Mouse (Mus musculus) embryonic facial prominence, embryonic 11.5 days (tissue): ENCODE data around the gene Chrnb2. TPM values are rescaled to one million over a fixed set of nuclear protein-coding genes. Genes with fewer than 3 reads are reported as not detected.

Experiments
- ATAC-seq: fragments of 200-750 bp; cut with Nextera tagmentation; replicated peaks from 2 replicates; pipeline ENCODE4 v1.8.0; 2017; ENCODE audit warnings: low read depth; ENCODE audit not compliant: insufficient number of reproducible peaks, low FRiP score, low TSS enrichment
- DNase-seq: peaks from one replicate; pipeline ENCODE4 v3.0.0-alpha.2; 2015; ENCODE audit warnings: low spot score
- H3K27ac ChIP-seq: fragments of 300-500 bp; sonication (generic); replicated peaks from 2 replicates; pipeline ENCODE4 v1.5.1; 2014; ENCODE audit warnings: mild to moderate bottlenecking, low read depth, low read length, control low read depth
- H3K27me3 ChIP-seq: fragments of 300-500 bp; sonication (generic); 2 replicates; pipeline ENCODE4 v1.6.1; 2014; ENCODE audit warnings: mild to moderate bottlenecking, low read length, moderate library complexity, mixed read lengths; ENCODE audit not compliant: control insufficient read depth, insufficient read depth
- H3K36me3 ChIP-seq: fragments of 300-500 bp; sonication (generic); replicated peaks from 2 replicates; pipeline ENCODE4 v1.6.1; 2014; ENCODE audit warnings: low read depth, mild to moderate bottlenecking, low read length, moderate library complexity, mixed read lengths; ENCODE audit not compliant: control insufficient read depth, insufficient read depth
- H3K4me1 ChIP-seq: fragments of 300-500 bp; sonication (generic); 2 replicates; pipeline ENCODE4 v1.6.1; 2014; ENCODE audit warnings: low read length, mixed read lengths; ENCODE audit not compliant: control insufficient read depth, insufficient read depth
- H3K4me2 ChIP-seq: fragments of 300-500 bp; sonication (generic); 2 replicates; pipeline ENCODE4 v1.6.1; 2014; ENCODE audit warnings: low read depth, mild to moderate bottlenecking, control low read depth, low read length, moderate library complexity
- H3K4me3 ChIP-seq: fragments of 300-500 bp; sonication (generic); 2 replicates; pipeline ENCODE4 v1.5.1; 2014; ENCODE audit warnings: low read depth, low read length, control low read depth
- H3K9ac ChIP-seq: fragments of 300-500 bp; sonication (generic); replicated peaks from 2 replicates; pipeline ENCODE4 v1.6.1; 2014; ENCODE audit warnings: mild to moderate bottlenecking, control low read depth, low read length
- H3K9me3 ChIP-seq: fragments of 300-500 bp; sonication (generic); replicated peaks from 2 replicates; pipeline ENCODE4 v1.6.1; 2016; ENCODE audit warnings: mild to moderate bottlenecking, low read length, inconsistent platforms, mixed read lengths; ENCODE audit not compliant: control insufficient read depth
- WGBS: fragments of 180-500 bp; shearing (Covaris S2); extraction: QIAGEN DNeasy Blood & Tissue Kit; methylation state at CpG from one replicate; pipeline ENCODE4 v1.1.7; 2014; 5-methylcytosine and 5-hydroxymethylcytosine counted together
- polyA plus RNA-seq: library from polyadenylated mRNA; unstranded; fragments of >200 nt; fragmentation: Nextera tagmentation; extraction: Ambion mirVana; gene quantifications from 2 replicates; pipeline ENCODE4 v1.2.1, GENCODE M21; 2014

Chrnb2 gene
- polyA plus RNA-seq, 1 experiment from 2014 or later, result 2.9 TPM

- Histone ChIP-seq H3K9me3 (no peaks in the 10 kb centered on the region), H3K4me1 (no peaks in the 10 kb centered on the region), H3K9ac (no peak overlapping the region), H3K27me3 (no peaks in the 10 kb centered on the region), H3K27ac (no peak overlapping the region), H3K36me3 (no peaks in the 10 kb centered on the region), H3K4me3 (no peak overlapping the region), H3K4me2 (no peak overlapping the region)
- WGBS, result 57% methylated on average over 11 of the region's 11 CpGs
- DNase-seq (peak; percentile 23), ATAC-seq (no peak)
Measured at GRCm38 (mm10) chr3:89700461-89700860, 64.0 kb downstream of the Chrnb2 start.

GRCm38 (mm10) chr3:89698958-89699357 lies 65.5 kb downstream of the Chrnb2 start:
- H3K9me3 ChIP-seq, result no peaks in the 10 kb centered on the region
- H3K27me3 ChIP-seq, result no peaks in the 10 kb centered on the region
- 87% methylated on average over 1 of the region's 1 CpGs for WGBS
- no peaks in the 10 kb centered on the region for H3K4me1 ChIP-seq
- DNase-seq (no peak), ATAC-seq (no peak)
- H3K27ac ChIP-seq, result no peak overlapping the region
- H3K4me2 ChIP-seq, result no peak overlapping the region
- H3K36me3 ChIP-seq, result no peaks in the 10 kb centered on the region
- H3K9ac ChIP-seq, result no peak overlapping the region
- H3K4me3 ChIP-seq, result no peak overlapping the region

Other genes with a start within 250 kb of the Chrnb2 start
- gene Kcnn3, start 244.5 kb downstream of the Chrnb2 start, polyA plus RNA-seq, result 0.91 and 1.1 TPM in 2 replicates
- gene Adar, start 49.6 kb downstream of the Chrnb2 start, polyA plus RNA-seq, result 14.9 and 15.1 TPM in 2 replicates
- 21.7 and 24.0 TPM in 2 replicates for gene Ube2q1, start 9.0 kb upstream of the Chrnb2 start, polyA plus RNA-seq
- gene She, start 66.7 kb upstream of the Chrnb2 start, polyA plus RNA-seq, result 2.7 and 3.2 TPM in 2 replicates
- 0.15 and 0.21 TPM in 2 replicates for gene Il6ra, start 148.6 kb upstream of the Chrnb2 start, polyA plus RNA-seq
- 10.6 and 10.7 TPM in 2 replicates for gene Atp8b2, start 198.9 kb upstream of the Chrnb2 start, polyA plus RNA-seq
- 201 and 207 TPM in 2 replicates for gene Hax1, start 234.1 kb upstream of the Chrnb2 start, polyA plus RNA-seq